Mouse (Mus musculus): Measurements from ENCODE around the gene Arhgap9. TPM values are rescaled to one million over a fixed set of nuclear protein-coding genes. Genes with fewer than 3 reads are reported as not detected.

Gene Arhgap9
- polyA plus RNA-seq, 1 experiment from 2014 or later = 3.1 TPM

Other genes starting within 250 kb of the Arhgap9 start
- gene Agap2, start 246.7 kb upstream of the Arhgap9 start, polyA plus RNA-seq (2014; fragmentation: Nextera tagmentation; extraction: Ambion mirVana) = 0.07 and 0.61 TPM in 2 replicates
- gene Os9, start 200.8 kb upstream of the Arhgap9 start, polyA plus RNA-seq (2014; fragmentation: Nextera tagmentation; extraction: Ambion mirVana) = 31.4 and 47.5 TPM in 2 replicates
- gene B4galnt1, start 156.7 kb upstream of the Arhgap9 start, polyA plus RNA-seq (2014; fragmentation: Nextera tagmentation; extraction: Ambion mirVana) = 6.2 and 8.7 TPM in 2 replicates
- 2.0 and 2.3 TPM in 2 replicates for gene Slc26a10, start 141.3 kb upstream of the Arhgap9 start, polyA plus RNA-seq (2014; fragmentation: Nextera tagmentation; extraction: Ambion mirVana)
- gene Arhgef25, start 131.9 kb upstream of the Arhgap9 start, polyA plus RNA-seq (2014; fragmentation: Nextera tagmentation; extraction: Ambion mirVana) = 31.0 and 32.9 TPM in 2 replicates
- gene Dtx3, start 126.2 kb upstream of the Arhgap9 start, polyA plus RNA-seq (2014; fragmentation: Nextera tagmentation; extraction: Ambion mirVana) = 107 and 117 TPM in 2 replicates
- 19.2 and 31.0 TPM in 2 replicates for gene Pip4k2c, start 110.4 kb upstream of the Arhgap9 start, polyA plus RNA-seq (2014; fragmentation: Nextera tagmentation; extraction: Ambion mirVana)
- 0.37 and 0.57 TPM in 2 replicates for gene Kif5a, start 58.6 kb upstream of the Arhgap9 start, polyA plus RNA-seq (2014; fragmentation: Nextera tagmentation; extraction: Ambion mirVana)
- 164 and 173 TPM in 2 replicates for gene Dctn2, start 55.6 kb upstream of the Arhgap9 start, polyA plus RNA-seq (2014; fragmentation: Nextera tagmentation; extraction: Ambion mirVana)
- 16.2 and 22.3 TPM in 2 replicates for gene Mbd6, start 32.9 kb upstream of the Arhgap9 start, polyA plus RNA-seq (2014; fragmentation: Nextera tagmentation; extraction: Ambion mirVana)
- 93.9 and 146 TPM in 2 replicates for gene Mars, start 10.2 kb upstream of the Arhgap9 start, polyA plus RNA-seq (2014; fragmentation: Nextera tagmentation; extraction: Ambion mirVana)
- 8.2 and 9.2 TPM in 2 replicates for gene Gli1, start 20.0 kb downstream of the Arhgap9 start, polyA plus RNA-seq (2014; fragmentation: Nextera tagmentation; extraction: Ambion mirVana)
- 0.07 and 0.08 TPM in 2 replicates for gene Inhbe, start 32.4 kb downstream of the Arhgap9 start, polyA plus RNA-seq (2014; fragmentation: Nextera tagmentation; extraction: Ambion mirVana)
- 0.10 and 0.22 TPM in 2 replicates for gene Inhbc, start 48.5 kb downstream of the Arhgap9 start, polyA plus RNA-seq (2014; fragmentation: Nextera tagmentation; extraction: Ambion mirVana)
- gene R3hdm2, start 58.4 kb downstream of the Arhgap9 start, polyA plus RNA-seq (2014; fragmentation: Nextera tagmentation; extraction: Ambion mirVana) = 36.6 and 37.9 TPM in 2 replicates
- gene Stac3, start 179.7 kb downstream of the Arhgap9 start, polyA plus RNA-seq (2014; fragmentation: Nextera tagmentation; extraction: Ambion mirVana) = 0.39 and 0.50 TPM in 2 replicates
- gene Ndufa4l2, start 193.0 kb downstream of the Arhgap9 start, polyA plus RNA-seq (2014; fragmentation: Nextera tagmentation; extraction: Ambion mirVana) = 27.1 and 32.7 TPM in 2 replicates
- 68.9 and 99.8 TPM in 2 replicates for gene Shmt2, start 200.5 kb downstream of the Arhgap9 start, polyA plus RNA-seq (2014; fragmentation: Nextera tagmentation; extraction: Ambion mirVana)
- 0.49 and 1.2 TPM in 2 replicates for gene Nxph4, start 212.6 kb downstream of the Arhgap9 start, polyA plus RNA-seq (2014; fragmentation: Nextera tagmentation; extraction: Ambion mirVana)

Data from kidney, embryonic 14.5 days (tissue).